Mouse (Mus musculus) E14TG2a.4 (cell line): ENCODE data around the gene Ing2.

ENCODE experiments used
- CTCF ChIP-seq: conservative IDR thresholded peaks from 2 replicates; pipeline ENCODE4 v1.5.1; 2014; ENCODE audit warnings: low read length
- NANOG ChIP-seq: IDR thresholded peaks from 2 replicates; pipeline ENCODE4 v1.6.1; 2014; ENCODE audit warnings: borderline replicate concordance, low read length, mixed read lengths

GRCm38 (mm10) chr8:47721609-47722008 lies 46.3 kb upstream of the Ing2 start:
- TF ChIP-seq CTCF (no peak), NANOG (no peak)
